Mouse (Mus musculus) neutrophil, adult 65 days (primary cell): Measurements from ENCODE around the gene Gm20738. TPM values are rescaled to one million over a fixed set of nuclear protein-coding genes. Genes with fewer than 3 reads are reported as not detected.

ENCODE experiments used
- total RNA-seq: library from RNA; stranded (reverse); gene quantifications from 2 replicates; pipeline ENCODE4 v1.2.4, GENCODE M21; 2023

Gene Gm20738
- total RNA-seq: not detected in 2 replicates

GRCm38 (mm10) chrY:37957511-37957910, at the start of gene Gm20738:
Gm20738 (plus strand) TSS chrY:37957811.

